Mouse (Mus musculus): ENCODE results near the gene 4933406M09Rik.

Gene 4933406M09Rik

GRCm38 (mm10) chr1:134381051-134381450 is 4.7 kb upstream of the 4933406M09Rik start:
- no peak for DNase-seq (ENCODE audit: low spot score)

- DNase-seq (ENCODE audit: low spot score) = no peak
Measured at GRCm38 (mm10) chr1:134381795-134382625, 3.7 kb upstream of the 4933406M09Rik start.

GRCm38 (mm10) chr1:134384581-134384980 is 1.2 kb upstream of the 4933406M09Rik start:
- no peak for DNase-seq (ENCODE audit: low spot score)

- no peak for DNase-seq (ENCODE audit: low spot score)
Measured at GRCm38 (mm10) chr1:134385176-134385575, 564 bp upstream of the 4933406M09Rik start.

- no peak for DNase-seq (ENCODE audit: low spot score)
Measured at GRCm38 (mm10) chr1:134393827-134394226, 8.1 kb downstream of the 4933406M09Rik start.

- DNase-seq (ENCODE audit: low spot score) = no peak
Measured at GRCm38 (mm10) chr1:134398210-134398609, 12.5 kb downstream of the 4933406M09Rik start.

GRCm38 (mm10) chr1:134399735-134400134 is 14.0 kb downstream of the 4933406M09Rik start:
- no peak for DNase-seq (ENCODE audit: low spot score)

- peak; percentile 64 for DNase-seq (ENCODE audit: low spot score)
Measured at GRCm38 (mm10) chr1:134405509-134406413, 20.0 kb downstream of the 4933406M09Rik start, which contains the start of gene Cyb5r1. TSS of gene Cyb5r1 (plus strand) at chr1:134405559.

- no peak for DNase-seq (ENCODE audit: low spot score)
Measured at GRCm38 (mm10) chr1:134406414-134406771, 20.7 kb downstream of the 4933406M09Rik start.

- no peak for DNase-seq (ENCODE audit: low spot score)
Measured at GRCm38 (mm10) chr1:134408080-134408479, 22.3 kb downstream of the 4933406M09Rik start.

GRCm38 (mm10) chr1:134411706-134412629 is 26.2 kb downstream of the 4933406M09Rik start:
- no peak for DNase-seq (ENCODE audit: low spot score)

- DNase-seq (ENCODE audit: low spot score) = no peak
Measured at GRCm38 (mm10) chr1:134414038-134414437, 28.3 kb downstream of the 4933406M09Rik start.

- no peak for DNase-seq (ENCODE audit: low spot score)
Measured at GRCm38 (mm10) chr1:134414501-134415167, 28.9 kb downstream of the 4933406M09Rik start.

- peak; percentile 97 for DNase-seq (ENCODE audit: low spot score)
Measured at GRCm38 (mm10) chr1:134415168-134415831, 29.6 kb downstream of the 4933406M09Rik start, which contains the start of gene Adipor1. TSS of gene Adipor1 (plus strand) at chr1:134415378.

- no peak for DNase-seq (ENCODE audit: low spot score)
Measured at GRCm38 (mm10) chr1:134418414-134418975, 32.8 kb downstream of the 4933406M09Rik start.

- DNase-seq (ENCODE audit: low spot score) = no peak
Measured at GRCm38 (mm10) chr1:134419176-134419575, 33.4 kb downstream of the 4933406M09Rik start.

GRCm38 (mm10) chr1:134419751-134420458 is 34.2 kb downstream of the 4933406M09Rik start:
- no peak for DNase-seq (ENCODE audit: low spot score)

- no peak for DNase-seq (ENCODE audit: low spot score)
Measured at GRCm38 (mm10) chr1:134423911-134424310, 38.2 kb downstream of the 4933406M09Rik start.

GRCm38 (mm10) chr1:134426289-134426688 is 40.5 kb downstream of the 4933406M09Rik start:
- DNase-seq (ENCODE audit: low spot score) = no peak

Measured in ovary, adult 18-20 months (tissue).